Mouse (Mus musculus) embryo, embryonic 9.5 days (tissue): ENCODE results near the gene Rarres2.

Experiments
- DNase-seq: peaks from one replicate; pipeline ENCODE4 v3.0.0-alpha.2; 2017; ENCODE audit errors: extremely low spot score

Gene Rarres2

DNA sequence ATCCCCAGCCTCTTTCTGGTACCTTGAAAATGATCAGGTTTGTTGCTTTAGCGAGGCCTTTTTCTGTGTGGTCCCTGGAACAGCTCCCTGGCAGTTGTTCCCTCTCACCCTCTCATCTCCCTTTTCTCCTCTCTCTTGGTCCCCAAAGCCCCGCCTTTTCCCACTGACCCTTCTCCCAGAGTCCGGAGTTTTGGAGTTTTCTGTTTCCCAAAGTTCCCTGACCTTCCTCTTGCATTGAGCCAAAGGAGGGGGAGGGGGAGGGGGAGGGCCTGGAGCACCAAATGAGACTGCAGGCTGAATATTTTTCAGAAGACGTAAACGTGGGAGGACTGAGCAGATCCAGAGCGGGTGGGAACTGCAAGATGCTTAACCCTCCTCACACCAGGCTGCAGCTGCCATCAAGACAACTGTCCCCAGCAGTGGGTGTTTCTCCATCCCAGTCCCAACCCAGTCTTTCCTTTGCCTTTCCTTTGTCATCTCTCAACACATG lies at the start of gene Rarres2:
TSS of gene Rarres2 (minus strand) at position 218 of the 490 bp plus-strand sequence.
- peak; percentile 42 for DNase-seq

GRCm38 (mm10) chr6:48620031-48620430 lies 47.4 kb upstream of the Rarres2 start:
- no peak for DNase-seq

- DNase-seq, result no peak
These were observed 42.2 kb upstream of the Rarres2 start for GRCm38 (mm10) chr6:48614756-48615155.

DNA sequence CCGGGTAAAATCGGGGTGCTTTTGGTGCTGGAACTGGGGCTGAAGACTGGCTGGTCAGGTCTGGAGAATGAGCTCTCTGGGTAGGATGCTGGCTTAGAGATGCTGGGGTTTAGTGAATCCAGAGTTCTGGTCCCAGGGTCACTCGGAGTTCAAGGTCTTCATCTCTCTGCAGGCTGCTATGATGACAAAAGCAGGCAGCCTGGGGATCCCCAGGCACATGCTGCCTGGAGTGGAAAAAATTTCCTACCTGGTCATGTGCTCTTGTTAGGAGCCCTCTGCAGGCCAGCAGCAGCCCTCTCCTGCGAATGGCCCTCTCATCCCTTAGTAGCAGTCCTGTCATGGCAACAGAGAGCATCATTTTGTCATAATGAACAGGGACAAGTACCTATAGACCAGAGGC lies 40.9 kb upstream of the Rarres2 start:
- DNase-seq, result no peak

DNA sequence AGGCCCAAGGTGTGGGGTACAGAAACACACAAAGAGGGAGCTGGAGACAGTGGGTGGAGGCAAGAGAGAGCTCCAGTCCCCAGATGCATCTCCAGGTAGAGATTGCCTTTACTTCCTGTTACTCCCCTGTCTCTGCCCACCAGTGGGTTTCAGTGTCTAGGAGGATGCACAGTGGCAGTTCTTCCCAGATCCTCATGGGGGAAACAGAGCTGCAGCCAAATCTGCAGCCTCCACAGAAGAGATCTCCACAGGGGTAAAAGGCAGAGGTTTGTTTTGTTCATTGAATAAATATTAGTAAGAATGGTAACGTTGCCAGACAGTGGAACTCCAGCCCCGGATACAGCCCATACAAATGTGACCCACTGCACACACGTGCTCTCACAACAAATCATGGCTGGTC lies 38.1 kb upstream of the Rarres2 start:
- no peak for DNase-seq

DNA sequence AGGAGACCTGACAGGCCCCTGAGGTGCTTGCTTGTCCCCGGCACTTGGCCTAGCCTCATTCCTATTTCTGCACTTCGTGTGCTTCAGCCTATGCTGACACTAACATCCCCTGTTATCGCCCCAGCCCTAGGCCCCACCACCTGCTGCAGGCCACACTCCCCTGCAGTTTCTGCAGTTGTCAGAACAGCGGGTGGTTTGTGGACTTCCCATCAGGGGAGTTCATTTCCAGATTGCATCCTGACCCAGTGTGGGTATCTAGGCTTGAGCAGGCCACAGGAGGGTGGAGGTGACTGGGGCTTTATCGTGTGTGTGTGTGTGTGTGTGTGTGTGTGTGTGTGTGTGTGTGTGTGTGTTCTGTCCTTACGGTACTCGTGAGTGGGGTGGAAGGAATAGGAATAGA lies 36.9 kb upstream of the Rarres2 start:
- DNase-seq, result no peak

DNA sequence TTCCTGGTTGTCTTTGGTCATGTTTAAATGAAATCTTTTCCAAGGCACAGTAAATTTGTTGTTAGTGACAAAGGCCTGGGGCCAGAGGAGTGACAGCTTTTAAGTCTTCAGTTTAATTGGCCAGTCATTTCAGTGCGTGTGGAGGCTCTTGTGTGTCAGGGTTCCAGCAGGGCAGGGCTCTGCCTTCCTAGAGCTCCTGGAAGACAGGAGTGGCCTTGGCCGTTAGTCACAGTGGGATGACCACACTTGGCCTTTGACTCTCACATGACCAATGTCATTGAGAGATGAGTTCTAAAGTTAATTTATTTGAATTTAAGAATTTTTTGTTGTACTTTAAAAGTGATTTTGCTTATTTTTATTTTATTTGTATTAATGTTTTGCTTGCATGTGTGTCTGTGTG lies 35.5 kb upstream of the Rarres2 start:
- DNase-seq, result no peak

GRCm38 (mm10) chr6:48602080-48602741 lies 29.6 kb upstream of the Rarres2 start:
- DNase-seq, result no peak

GRCm38 (mm10) chr6:48601271-48602079 lies 28.9 kb upstream of the Rarres2 start, which contains the start of gene Zfp775:
Gene Zfp775 (plus strand): TSS chr6:48602063.
- peak; percentile 93 for DNase-seq

DNA sequence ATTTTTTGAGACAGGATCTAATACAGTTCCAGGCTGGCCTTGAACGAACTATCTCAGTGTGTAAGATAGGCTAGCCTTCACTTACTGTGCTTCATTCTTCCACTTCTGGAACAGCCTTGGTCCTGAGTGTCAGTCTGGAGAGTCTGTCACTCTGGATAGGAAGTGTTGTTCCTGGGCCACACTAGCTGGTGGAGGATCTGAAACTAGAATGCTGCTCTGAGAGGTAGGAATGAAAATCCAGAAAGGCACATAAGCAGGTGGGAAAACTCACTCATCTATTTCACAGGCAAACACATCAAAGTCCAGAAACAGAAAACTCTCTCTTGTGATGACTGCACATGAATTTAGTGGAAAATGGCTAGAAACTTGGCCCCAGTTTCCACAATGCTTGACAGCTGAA lies 28.0 kb upstream of the Rarres2 start:
- DNase-seq, result no peak

DNA sequence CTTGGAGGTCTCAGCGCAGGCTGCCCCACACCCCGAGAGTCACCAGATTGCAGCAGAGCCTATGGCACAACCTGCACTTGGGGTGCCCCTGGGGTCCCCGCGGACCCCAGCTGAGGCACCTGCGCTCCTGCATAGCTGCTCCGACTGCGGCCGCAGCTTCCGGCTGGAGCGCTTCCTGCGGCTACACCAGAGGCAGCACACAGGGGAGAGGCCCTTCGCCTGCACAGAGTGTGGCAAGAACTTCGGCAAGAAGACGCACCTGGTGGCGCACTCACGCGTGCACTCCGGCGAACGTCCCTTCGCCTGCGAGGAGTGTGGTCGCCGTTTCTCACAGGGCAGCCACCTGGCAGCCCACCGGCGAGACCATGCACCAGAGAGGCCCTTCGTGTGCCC lies 24.6 kb upstream of the Rarres2 start:
- DNase-seq, result no peak

DNA sequence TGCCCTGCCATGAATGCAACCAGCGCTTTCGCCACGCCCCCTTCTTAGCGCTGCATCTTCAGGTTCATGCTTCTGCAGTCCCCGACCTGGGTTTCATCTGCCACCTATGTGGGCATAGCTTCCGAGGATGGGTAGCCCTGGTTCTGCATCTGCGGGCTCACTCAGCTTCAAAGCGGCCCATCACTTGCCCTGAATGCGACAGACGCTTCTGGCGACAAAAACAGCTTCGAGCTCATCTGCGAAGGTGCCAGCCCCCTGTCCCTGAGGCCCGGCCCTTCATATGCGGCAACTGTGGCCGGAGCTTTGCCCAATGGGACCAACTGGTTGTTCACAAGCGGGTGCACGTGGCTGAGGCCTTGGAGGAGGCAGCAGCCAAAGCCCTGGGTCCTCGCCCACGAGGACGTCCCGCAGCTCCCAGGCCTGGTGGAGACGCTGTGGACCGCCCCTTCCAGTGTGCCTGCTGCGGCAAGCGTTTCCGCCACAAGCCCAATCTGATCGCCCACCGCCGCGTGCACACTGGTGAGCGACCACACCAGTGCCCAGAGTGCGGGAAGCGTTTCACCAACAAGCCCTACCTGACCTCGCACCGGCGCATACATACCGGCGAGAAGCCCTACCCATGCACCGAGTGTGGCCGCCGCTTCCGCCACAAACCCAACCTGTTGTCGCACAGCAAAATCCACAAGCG lies 24.1 kb upstream of the Rarres2 start:
- no peak for DNase-seq

- DNase-seq, result no peak
These were observed 22.7 kb upstream of the Rarres2 start for GRCm38 (mm10) chr6:48595278-48595677.

DNA sequence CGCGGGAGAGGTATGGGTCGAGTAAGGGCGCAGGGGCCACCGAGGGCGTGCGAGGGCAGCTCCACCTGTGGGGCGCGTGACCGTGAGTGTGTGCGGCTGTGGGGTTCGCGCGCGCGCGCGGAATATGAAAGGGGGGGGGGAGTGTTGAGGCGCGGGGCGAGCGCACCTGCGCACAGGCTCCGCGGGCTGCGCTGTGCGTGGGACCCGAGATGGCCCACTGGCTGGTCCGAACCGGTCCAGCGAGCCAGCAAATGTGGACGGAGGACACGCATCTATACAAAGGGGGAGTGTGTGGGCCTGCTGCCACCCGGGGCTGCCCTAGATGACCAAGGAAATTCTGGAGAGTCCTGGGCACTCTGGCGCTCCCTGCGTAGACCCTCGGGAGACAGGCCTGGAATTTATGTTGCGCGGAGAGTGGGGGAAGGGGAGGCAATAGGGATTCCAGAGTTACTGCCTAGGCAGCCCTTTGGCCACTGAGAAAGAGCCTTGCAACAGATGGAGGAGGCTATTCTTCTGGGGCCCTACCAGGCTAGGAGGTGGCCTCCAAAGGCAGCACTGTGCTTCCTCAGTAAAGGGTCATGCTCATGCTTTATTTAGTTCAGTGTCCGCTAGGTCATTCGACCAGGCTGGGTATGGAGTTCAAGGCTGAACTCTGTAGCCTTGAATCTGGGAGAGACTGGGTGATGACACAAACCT lies 21.6 kb upstream of the Rarres2 start:
- DNase-seq, result peak; percentile 78

DNA sequence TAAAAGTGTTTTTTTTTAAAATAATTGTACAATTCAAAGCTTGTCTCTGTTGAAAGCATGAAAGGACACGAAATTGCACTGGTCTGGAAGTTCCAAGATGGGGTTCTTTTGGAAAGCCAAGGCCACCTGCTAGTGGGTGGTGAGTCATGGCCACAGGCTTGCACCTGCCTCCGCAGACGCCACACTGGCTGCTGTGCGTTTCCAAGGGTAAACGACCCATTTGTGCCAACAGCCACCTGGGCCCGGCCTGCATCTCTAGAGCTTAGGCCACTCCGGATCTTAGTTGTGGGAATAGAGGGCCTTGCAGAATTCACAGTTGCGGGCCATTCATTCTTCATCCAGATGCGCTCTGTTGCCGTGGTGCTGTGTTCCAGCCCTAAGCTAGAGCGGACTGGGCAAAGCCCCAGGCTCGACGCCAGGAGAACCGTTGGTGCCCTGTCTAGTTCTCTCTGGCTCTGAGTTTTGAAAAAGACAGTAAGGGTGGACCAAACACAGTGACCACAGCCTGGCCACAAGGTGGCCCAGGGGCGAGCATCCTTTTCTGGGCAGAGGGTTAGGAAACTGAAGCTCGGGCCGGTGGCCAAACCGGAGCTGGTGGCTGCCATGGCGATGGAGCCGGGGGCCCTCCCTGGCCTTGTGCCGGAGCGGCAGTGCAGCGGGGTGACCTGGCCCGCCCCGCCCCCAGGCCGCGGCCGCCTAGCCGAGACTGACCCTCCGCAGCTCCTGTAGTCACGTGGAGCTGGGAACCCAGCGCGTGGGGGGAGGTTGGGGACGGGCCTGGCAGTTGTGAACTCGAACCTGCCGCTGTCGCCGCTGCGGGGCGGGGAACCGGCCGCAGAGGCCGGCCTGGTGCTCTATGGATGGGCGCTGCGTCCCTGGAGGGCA lies 20.8 kb upstream of the Rarres2 start, which contains the start of the genes Repin1 and Gm44965:
TSS of gene Repin1 (plus strand) at position 726 of the 885 bp plus-strand sequence.
TSS of gene Gm44965 (plus strand) at position 784 of the 885 bp plus-strand sequence.
- DNase-seq, result peak; percentile 97

GRCm38 (mm10) chr6:48591871-48592270 lies 19.3 kb upstream of the Rarres2 start:
- DNase-seq, result no peak

DNA sequence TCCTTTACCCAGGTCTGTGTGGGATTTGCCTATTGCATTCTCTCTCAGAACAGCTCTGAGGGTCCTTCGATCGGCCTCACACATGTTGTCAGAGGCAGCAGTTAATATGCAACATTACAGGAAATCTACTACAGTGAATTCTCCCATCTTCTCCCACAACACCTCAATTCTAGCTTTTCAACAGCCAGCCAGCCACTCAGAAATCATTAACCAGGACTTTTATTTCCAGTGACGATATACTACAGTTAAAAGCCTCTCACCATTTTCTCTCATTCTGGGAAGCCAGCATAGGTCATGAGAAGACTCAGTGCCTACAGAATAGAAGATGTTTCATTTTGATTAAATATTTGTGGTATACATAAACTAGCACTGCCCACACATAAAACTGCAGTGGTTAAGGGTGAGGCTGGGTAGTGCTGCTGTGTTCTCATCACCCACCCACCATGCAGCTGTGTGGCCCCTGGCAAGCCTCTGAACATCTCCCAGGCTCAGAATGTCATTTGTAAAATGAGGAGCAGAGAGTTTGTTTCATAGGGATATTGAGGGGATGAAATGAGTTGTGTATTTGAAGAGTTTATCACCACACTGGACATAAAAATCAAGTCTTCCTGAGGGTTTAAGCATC lies 18.7 kb upstream of the Rarres2 start:
- no peak for DNase-seq

GRCm38 (mm10) chr6:48589194-48589750 lies 16.7 kb upstream of the Rarres2 start, which contains the start of gene Gm45021:
Gene Gm45021 (plus strand): TSS chr6:48589610.
- DNase-seq, result no peak

DNA sequence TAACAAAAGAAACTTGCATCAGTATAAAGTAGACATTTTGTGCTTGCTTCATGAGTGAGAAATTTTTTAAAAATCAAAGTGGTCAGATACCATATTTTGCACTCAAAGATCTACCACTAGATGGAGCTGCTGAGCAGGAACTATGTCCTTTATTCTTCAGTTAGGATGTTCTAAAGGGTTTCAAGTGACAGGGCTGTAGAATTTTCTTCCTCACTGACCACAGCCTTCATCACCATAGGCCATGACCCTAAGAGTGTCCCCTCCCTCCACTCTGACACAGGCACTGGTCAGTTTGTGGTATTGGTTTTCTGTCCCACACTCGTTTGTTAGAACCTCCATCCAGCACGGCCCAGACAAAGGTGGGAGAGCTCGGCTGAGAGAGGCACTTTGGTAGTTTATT lies 9.4 kb upstream of the Rarres2 start:
- DNase-seq, result peak; percentile 53

DNA sequence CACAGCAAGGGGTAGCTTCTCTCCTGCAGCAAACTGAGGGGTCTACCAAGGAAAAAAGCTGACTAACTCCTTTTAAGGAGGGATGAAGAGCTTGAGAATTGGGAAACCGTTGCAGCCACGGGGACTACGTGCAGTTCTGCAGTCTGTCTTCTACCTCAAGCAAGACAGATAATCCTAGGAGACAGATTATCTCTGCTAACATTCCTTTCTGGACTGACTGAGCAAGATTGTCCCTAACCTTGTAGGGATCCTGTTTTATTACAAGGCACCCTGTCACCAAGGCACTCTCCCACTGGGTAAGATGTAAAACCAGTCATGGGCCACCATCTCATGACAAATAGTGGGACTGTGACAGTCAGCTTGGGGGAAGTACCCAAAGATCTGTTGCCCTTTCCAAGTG lies 8.7 kb upstream of the Rarres2 start:
- no peak for DNase-seq
